In the genomic region with DNA sequence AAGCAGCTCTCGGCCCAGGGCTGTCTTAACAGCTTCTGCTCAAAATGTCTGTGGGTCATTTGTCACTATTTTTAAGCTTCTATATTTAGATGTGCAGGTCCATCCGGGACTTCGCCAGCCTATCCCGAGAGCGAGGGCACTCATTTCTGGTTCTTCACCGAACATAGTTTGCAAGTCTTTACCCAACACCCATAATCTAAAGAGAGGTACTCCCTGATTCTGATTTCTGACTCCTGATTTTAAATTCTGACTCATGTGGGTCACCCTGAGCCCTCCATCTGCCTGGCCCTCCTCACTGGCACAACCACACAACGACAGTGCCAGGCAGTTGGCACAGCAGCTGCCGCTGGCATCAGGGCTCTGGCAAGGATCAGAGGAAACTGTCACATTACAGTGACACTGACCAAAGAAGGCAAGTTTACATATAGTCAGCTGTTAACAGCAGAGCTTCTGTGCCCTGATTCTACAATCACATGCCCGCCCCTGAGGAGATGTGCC, we compare ENCODE assay signal across 8 mouse cellular contexts.
DNase-seq lines count a peak whose midpoint lies in the region; ATAC-seq and TF ChIP-seq lines count a peak whose summit lies in the region.

No protein-coding gene starts in this region.

- H3K4me1 ChIP-seq in hindbrain, embryonic 13.5 days (replicated peaks) = peaks cover 13% of the 10 kb centered on the region
- peaks cover 16% of the 10 kb centered on the region for H3K4me1 ChIP-seq in hindbrain, embryonic 10.5 days (replicated peaks)
- H3K4me1 ChIP-seq in olfactory bulb, adult 2 months (ENCODE audit: control insufficient read depth, insufficient read depth, low read length) = peaks cover 7% of the 10 kb centered on the region; the same call in 1 of the 2 replicates
- H3K4me1 ChIP-seq in intestine, embryonic 16.5 days (ENCODE audit: control insufficient read depth, insufficient read depth, low read length) = 0 out of 2 replicates have a peak, but pooled peaks cover 2% of the 10 kb centered on the region

- TF ChIP-seq CTCF in olfactory bulb, adult 2 months (IDR thresholded peaks at IDR 0.05; ENCODE audit: insufficient read depth, low read depth, low read length) = no peak

- no peak for TF ChIP-seq POLR2A in olfactory bulb, adult 2 months (IDR thresholded peaks at IDR 0.05; ENCODE audit: insufficient read depth, low read depth, low read length)

- no peak overlapping the region for H3K4me3 ChIP-seq in hindbrain, embryonic 13.5 days
- H3K4me3 ChIP-seq in hindbrain, embryonic 10.5 days = no peak overlapping the region
- no peak overlapping the region for H3K4me3 ChIP-seq in olfactory bulb, adult 2 months (ENCODE audit: insufficient read depth, low read depth, low read length)
- H3K4me3 ChIP-seq in intestine, embryonic 16.5 days (ENCODE audit: low read length) = no peak overlapping the region

- WGBS in hindbrain, embryonic 13.5 days = 83% methylated on average over 9 of the region's 9 CpGs
- WGBS in hindbrain, embryonic 10.5 days = 91% methylated on average over 9 of the region's 9 CpGs
- 60% methylated on average over 9 of the region's 9 CpGs for WGBS in olfactory bulb, adult 2 months
- WGBS in intestine, embryonic 16.5 days = 65% methylated on average over 9 of the region's 9 CpGs

- no peak for DNase-seq in hindbrain, embryonic 10.5 days (ENCODE audit: low spot score)
- DNase-seq in adrenal gland, postnatal 10 days = peak; percentile 84
- DNase-seq in frontal cortex, postnatal 10 days (ENCODE audit: low spot score in 2 of 2) = peak; percentile 47 to 60
- DNase-seq in heart, postnatal 36 days = peak; percentile 66 to 76

- H3K27ac ChIP-seq in hindbrain, embryonic 13.5 days = peak overlapping the region; percentile 58; the same call in 1 of the 2 replicates
- H3K27ac ChIP-seq in hindbrain, embryonic 10.5 days = no peak overlapping the region
- H3K27ac ChIP-seq in olfactory bulb, adult 2 months (ENCODE audit: insufficient read depth, low read depth, low read length) = peak overlapping the region; percentile 53
- H3K27ac ChIP-seq in intestine, embryonic 16.5 days (ENCODE audit: low read length) = no peak overlapping the region

- H3K9ac ChIP-seq in hindbrain, embryonic 13.5 days = no peak overlapping the region
- H3K9ac ChIP-seq in intestine, embryonic 16.5 days (ENCODE audit: low read depth, low read length) = no peak overlapping the region

- no peak overlapping the region for H3K4me2 ChIP-seq in hindbrain, embryonic 13.5 days
- no peak overlapping the region for H3K4me2 ChIP-seq in intestine, embryonic 16.5 days (ENCODE audit: low read depth, low read length)

- peak; percentile 69; the same call in 1 of the 2 replicates for ATAC-seq in hindbrain, embryonic 13.5 days (ENCODE audit: low FRiP score)
- ATAC-seq in intestine, embryonic 16.5 days = no peak
- no peak for ATAC-seq in megakaryocyte progenitor cell, adult 5-6 weeks (replicated peaks; ENCODE audit: poor library complexity)

- H3K9me3 ChIP-seq in hindbrain, embryonic 13.5 days = no peaks in the 10 kb centered on the region
- no peaks in the 10 kb centered on the region for H3K9me3 ChIP-seq in hindbrain, embryonic 10.5 days
- H3K9me3 ChIP-seq in intestine, embryonic 16.5 days (ENCODE audit: control insufficient read depth, low read length) = no peaks in the 10 kb centered on the region

- H3K27me3 ChIP-seq in hindbrain, embryonic 13.5 days = no peaks in the 10 kb centered on the region
- no peaks in the 10 kb centered on the region for H3K27me3 ChIP-seq in hindbrain, embryonic 10.5 days (ENCODE audit: insufficient read depth, poor library complexity, severe bottlenecking)
- no peaks in the 10 kb centered on the region for H3K27me3 ChIP-seq in intestine, embryonic 16.5 days (replicated peaks; ENCODE audit: control insufficient read depth, insufficient read depth, low read length)

- intact Hi-C loops in heart, postnatal 36 days (cut with DNase I) = loop anchor here (2.0 kb wide), 4 partner anchors 17 to 37 kb away; no protein-coding TSS in a partner anchor

- no peaks in the 10 kb centered on the region for H3K36me3 ChIP-seq in hindbrain, embryonic 13.5 days
- peaks cover 18% of the 10 kb centered on the region for H3K36me3 ChIP-seq in hindbrain, embryonic 10.5 days
- no peaks in the 10 kb centered on the region for H3K36me3 ChIP-seq in intestine, embryonic 16.5 days (ENCODE audit: control insufficient read depth, insufficient read depth, low read length)

Comparison
In these comparisons a context has a peak if more than half of its experiments do, and no peak if none do; other contexts are left out.
1. H3K27ac ChIP-seq: peak in hindbrain, embryonic 13.5 days (single experiment) and olfactory bulb, adult 2 months (single experiment); none in hindbrain, embryonic 10.5 days (single experiment) and intestine, embryonic 16.5 days (single experiment).